Mouse (Mus musculus): ENCODE results near the gene Pgm2l1. TPM values are rescaled to one million over a fixed set of nuclear protein-coding genes. Genes with fewer than 3 reads are reported as not detected.

Pgm2l1 gene
- polyA plus RNA-seq, 1 experiment from 2014 or later = 1.8 TPM

- 87% methylated on average over 8 of the region's 8 CpGs for WGBS (ENCODE audit: insufficient replicate concordance)
- H3K36me3 ChIP-seq (ENCODE audit: control insufficient read depth, insufficient read depth) = no peaks in the 10 kb centered on the region
- H3K9ac ChIP-seq (ENCODE audit: low read depth, low read length) = no peak overlapping the region
- no peak overlapping the region for H3K27ac ChIP-seq (ENCODE audit: low read length)
- ATAC-seq (ENCODE audit: low read depth) = no peak
- H3K4me2 ChIP-seq (ENCODE audit: low read depth, low read length) = no peak overlapping the region
- no peak overlapping the region for H3K4me3 ChIP-seq (ENCODE audit: low read depth, low read length)
- H3K4me1 ChIP-seq (ENCODE audit: control insufficient read depth, low read depth, low read length) = no peaks in the 10 kb centered on the region
- no peaks in the 10 kb centered on the region for H3K9me3 ChIP-seq (replicated peaks; ENCODE audit: control insufficient read depth, low read length)
- H3K27me3 ChIP-seq (ENCODE audit: control insufficient read depth, insufficient read depth, low read depth, low read length) = no peaks in the 10 kb centered on the region
Measured at GRCm38 (mm10) chr7:100272369-100272768, 45.2 kb downstream of the Pgm2l1 start.

- H3K27ac ChIP-seq (ENCODE audit: low read length) = no peak overlapping the region
- no peak overlapping the region for H3K4me2 ChIP-seq (ENCODE audit: low read depth, low read length)
- no peaks in the 10 kb centered on the region for H3K36me3 ChIP-seq (ENCODE audit: control insufficient read depth, insufficient read depth)
- WGBS (ENCODE audit: insufficient replicate concordance) = 47% methylated on average over 6 of the region's 6 CpGs
- no peak overlapping the region for H3K4me3 ChIP-seq (ENCODE audit: low read depth, low read length)
- H3K4me1 ChIP-seq (ENCODE audit: control insufficient read depth, low read depth, low read length) = no peaks in the 10 kb centered on the region
- no peaks in the 10 kb centered on the region for H3K27me3 ChIP-seq (ENCODE audit: control insufficient read depth, insufficient read depth, low read depth, low read length)
- H3K9me3 ChIP-seq (replicated peaks; ENCODE audit: control insufficient read depth, low read length) = no peaks in the 10 kb centered on the region
- no peak for ATAC-seq (ENCODE audit: low read depth)
- no peak overlapping the region for H3K9ac ChIP-seq (ENCODE audit: low read depth, low read length)
Measured at GRCm38 (mm10) chr7:100274507-100274906, 47.3 kb downstream of the Pgm2l1 start.

GRCm38 (mm10) chr7:100276397-100276796 lies 49.2 kb downstream of the Pgm2l1 start:
- no peak overlapping the region for H3K4me2 ChIP-seq (ENCODE audit: low read depth, low read length)
- no peaks in the 10 kb centered on the region for H3K36me3 ChIP-seq (ENCODE audit: control insufficient read depth, insufficient read depth)
- no peaks in the 10 kb centered on the region; the same call in 1 of the 2 replicates for H3K27me3 ChIP-seq (ENCODE audit: control insufficient read depth, insufficient read depth, low read depth, low read length)
- ATAC-seq (ENCODE audit: low read depth) = no peak
- H3K27ac ChIP-seq (ENCODE audit: low read length) = no peak overlapping the region
- H3K9ac ChIP-seq (ENCODE audit: low read depth, low read length) = no peak overlapping the region
- H3K9me3 ChIP-seq (replicated peaks; ENCODE audit: control insufficient read depth, low read length) = no peaks in the 10 kb centered on the region
- no peaks in the 10 kb centered on the region for H3K4me1 ChIP-seq (ENCODE audit: control insufficient read depth, low read depth, low read length)
- H3K4me3 ChIP-seq (ENCODE audit: low read depth, low read length) = no peak overlapping the region
- WGBS (ENCODE audit: insufficient replicate concordance) = 36% methylated on average over 2 of the region's 2 CpGs

- Histone ChIP-seq H3K27me3 (ENCODE audit: control insufficient read depth, insufficient read depth, low read depth, low read length) (peaks cover 14% of the 10 kb centered on the region), H3K4me2 (ENCODE audit: low read depth, low read length) (no peak overlapping the region), H3K9me3 (replicated peaks; ENCODE audit: control insufficient read depth, low read length) (no peaks in the 10 kb centered on the region), H3K36me3 (ENCODE audit: control insufficient read depth, insufficient read depth) (no peaks in the 10 kb centered on the region), H3K4me3 (ENCODE audit: low read depth, low read length) (no peak overlapping the region), H3K9ac (ENCODE audit: low read depth, low read length) (no peak overlapping the region), H3K27ac (ENCODE audit: low read length) (no peak overlapping the region), H3K4me1 (ENCODE audit: control insufficient read depth, low read depth, low read length) (no peaks in the 10 kb centered on the region)
- ATAC-seq (ENCODE audit: low read depth) = no peak
- 0% methylated on average over 1 of the region's 1 CpGs for WGBS (ENCODE audit: insufficient replicate concordance)
Measured at GRCm38 (mm10) chr7:100279803-100280202, 52.6 kb downstream of the Pgm2l1 start.

GRCm38 (mm10) chr7:100281596-100281995 lies 54.4 kb downstream of the Pgm2l1 start:
- no peaks in the 10 kb centered on the region; the same call in 1 of the 2 replicates for H3K4me1 ChIP-seq (ENCODE audit: control insufficient read depth, low read depth, low read length)
- no peak overlapping the region for H3K4me3 ChIP-seq (ENCODE audit: low read depth, low read length)
- no peaks in the 10 kb centered on the region for H3K36me3 ChIP-seq (ENCODE audit: control insufficient read depth, insufficient read depth)
- no peak for ATAC-seq (ENCODE audit: low read depth)
- H3K27ac ChIP-seq (ENCODE audit: low read length) = no peak overlapping the region
- H3K27me3 ChIP-seq (ENCODE audit: control insufficient read depth, insufficient read depth, low read depth, low read length) = peaks cover 32% of the 10 kb centered on the region
- no peak overlapping the region for H3K9ac ChIP-seq (ENCODE audit: low read depth, low read length)
- WGBS (ENCODE audit: insufficient replicate concordance) = 48% methylated on average over 3 of the region's 3 CpGs
- H3K4me2 ChIP-seq (ENCODE audit: low read depth, low read length) = no peak overlapping the region
- no peaks in the 10 kb centered on the region for H3K9me3 ChIP-seq (replicated peaks; ENCODE audit: control insufficient read depth, low read length)

- H3K27me3 ChIP-seq (ENCODE audit: control insufficient read depth, insufficient read depth, low read depth, low read length) = peaks cover 45% of the 10 kb centered on the region
- no peak overlapping the region for H3K27ac ChIP-seq (ENCODE audit: low read length)
- H3K36me3 ChIP-seq (ENCODE audit: control insufficient read depth, insufficient read depth) = no peaks in the 10 kb centered on the region
- no peak overlapping the region for H3K9ac ChIP-seq (ENCODE audit: low read depth, low read length)
- H3K4me3 ChIP-seq (ENCODE audit: low read depth, low read length) = no peak overlapping the region
- H3K4me2 ChIP-seq (ENCODE audit: low read depth, low read length) = no peak overlapping the region
- no peaks in the 10 kb centered on the region for H3K9me3 ChIP-seq (replicated peaks; ENCODE audit: control insufficient read depth, low read length)
- no peaks in the 10 kb centered on the region; the same call in none of the 2 replicates for H3K4me1 ChIP-seq (ENCODE audit: control insufficient read depth, low read depth, low read length)
- no peak for ATAC-seq (ENCODE audit: low read depth)
- WGBS (ENCODE audit: insufficient replicate concordance) = 34% methylated on average over 3 of the region's 3 CpGs
Measured at GRCm38 (mm10) chr7:100283298-100283697, 56.1 kb downstream of the Pgm2l1 start.

GRCm38 (mm10) chr7:100285383-100285782 lies 58.2 kb downstream of the Pgm2l1 start, which contains the start of gene P4ha3:
TSS of gene P4ha3 (plus strand) at chr7:100285520.
- Histone ChIP-seq H3K9me3 (replicated peaks; ENCODE audit: control insufficient read depth, low read length) (no peaks in the 10 kb centered on the region), H3K27me3 (ENCODE audit: control insufficient read depth, insufficient read depth, low read depth, low read length) (peaks cover 51% of the 10 kb centered on the region), H3K27ac (ENCODE audit: low read length) (no peak within 1 kb of the TSS), H3K36me3 (ENCODE audit: control insufficient read depth, insufficient read depth) (no peaks in the 10 kb centered on the region), H3K4me1 (ENCODE audit: control insufficient read depth, low read depth, low read length) (no peaks in the 10 kb centered on the region; the same call in none of the 2 replicates), H3K4me3 (ENCODE audit: low read depth, low read length) (peak within 1 kb of the TSS; percentile 47), H3K4me2 (ENCODE audit: low read depth, low read length) (peak within 1 kb of the TSS; percentile 60), H3K9ac (ENCODE audit: low read depth, low read length) (no peak within 1 kb of the TSS; the same call in 1 of the 2 replicates)
- ATAC-seq (ENCODE audit: low read depth) = no peak
- under 1% methylated on average over 49 of the region's 53 CpGs for WGBS (ENCODE audit: insufficient replicate concordance)

- no peak overlapping the region for H3K9ac ChIP-seq (ENCODE audit: low read depth, low read length)
- no peaks in the 10 kb centered on the region for H3K36me3 ChIP-seq (ENCODE audit: control insufficient read depth, insufficient read depth)
- 39% methylated on average over 7 of the region's 7 CpGs for WGBS (ENCODE audit: insufficient replicate concordance)
- peak overlapping the region; percentile 40 for H3K4me2 ChIP-seq (ENCODE audit: low read depth, low read length)
- 0 out of 2 replicates have a peak overlapping the region, but pooled peaks have one; percentile 7 for H3K4me3 ChIP-seq (ENCODE audit: low read depth, low read length)
- peak overlapping the region; percentile 36; the same call in 1 of the 2 replicates for H3K27ac ChIP-seq (ENCODE audit: low read length)
- ATAC-seq (ENCODE audit: low read depth) = peak; percentile 74
- peaks cover 48% of the 10 kb centered on the region for H3K27me3 ChIP-seq (ENCODE audit: control insufficient read depth, insufficient read depth, low read depth, low read length)
- no peaks in the 10 kb centered on the region for H3K9me3 ChIP-seq (replicated peaks; ENCODE audit: control insufficient read depth, low read length)
- H3K4me1 ChIP-seq (ENCODE audit: control insufficient read depth, low read depth, low read length) = no peaks in the 10 kb centered on the region; the same call in none of the 2 replicates
Measured at GRCm38 (mm10) chr7:100287748-100288578, 60.8 kb downstream of the Pgm2l1 start.

- Histone ChIP-seq H3K4me3 (ENCODE audit: low read depth, low read length) (0 out of 2 replicates have a peak overlapping the region, but pooled peaks have one; percentile 7), H3K4me2 (ENCODE audit: low read depth, low read length) (peak overlapping the region; percentile 40), H3K9ac (ENCODE audit: low read depth, low read length) (no peak overlapping the region), H3K27ac (ENCODE audit: low read length) (peak overlapping the region; percentile 36; the same call in 1 of the 2 replicates), H3K36me3 (ENCODE audit: control insufficient read depth, insufficient read depth) (no peaks in the 10 kb centered on the region), H3K27me3 (ENCODE audit: control insufficient read depth, insufficient read depth, low read depth, low read length) (peaks cover 48% of the 10 kb centered on the region), H3K9me3 (replicated peaks; ENCODE audit: control insufficient read depth, low read length) (no peaks in the 10 kb centered on the region), H3K4me1 (ENCODE audit: control insufficient read depth, low read depth, low read length) (no peaks in the 10 kb centered on the region; the same call in none of the 2 replicates)
- ATAC-seq (ENCODE audit: low read depth) = peak; percentile 13; the same call in 1 of the 2 replicates
- 40% methylated on average over 11 of the region's 11 CpGs for WGBS (ENCODE audit: insufficient replicate concordance)
Measured at GRCm38 (mm10) chr7:100288622-100289021, 61.4 kb downstream of the Pgm2l1 start.
